Mouse (Mus musculus) T-helper 1 cell (primary cell): ENCODE measurements around the gene Abraxas1.

ENCODE experiments used
- in situ Hi-C: fragments of 300-600 bp; cut with MboI, MseI; formaldehyde crosslinking; loops from one replicate; pipeline ENCODE4 v1.15.1; 2025; ENCODE audit warnings: high pct_unique_total_duplicates

Gene Abraxas1

GRCm38 (mm10) chr5:100820483-100821184, at the start of gene Abraxas1:
Abraxas1 (minus strand) TSS chr5:100820965.
- in situ Hi-C loops = loop anchor here (5.0 to 25.0 kb wide), 2 partner anchors 92 to 858 kb away; no protein-coding TSS in a partner anchor

- in situ Hi-C loops = loop anchor here (5.0 kb wide), 1 partner anchor 38 kb away; no protein-coding TSS in a partner anchor
These were observed 48.6 kb upstream of the Abraxas1 start for GRCm38 (mm10) chr5:100869197-100869895.

GRCm38 (mm10) chr5:100866183-100866582, 45.4 kb upstream of the Abraxas1 start:
- in situ Hi-C loops = loop anchor here (5.0 kb wide), 1 partner anchor 41 kb away; no protein-coding TSS in a partner anchor

- in situ Hi-C loops = no loop called here
These were observed 43.7 kb upstream of the Abraxas1 start for GRCm38 (mm10) chr5:100864438-100864837.

GRCm38 (mm10) chr5:100863091-100863490, 42.3 kb upstream of the Abraxas1 start:
- in situ Hi-C loops = no loop called here

- in situ Hi-C loops = no loop called here
These were observed 41.0 kb upstream of the Abraxas1 start for GRCm38 (mm10) chr5:100861811-100862210.

- in situ Hi-C loops = no loop called here
These were observed 40.4 kb upstream of the Abraxas1 start for GRCm38 (mm10) chr5:100861140-100861539.

- in situ Hi-C loops = no loop called here
These were observed 39.8 kb upstream of the Abraxas1 start for GRCm38 (mm10) chr5:100860417-100861053.

- in situ Hi-C loops = no loop called here
These were observed 35.8 kb upstream of the Abraxas1 start for GRCm38 (mm10) chr5:100856552-100856951.

- in situ Hi-C loops = no loop called here
These were observed 33.2 kb upstream of the Abraxas1 start for GRCm38 (mm10) chr5:100853963-100854362.

GRCm38 (mm10) chr5:100847143-100847542, 26.4 kb upstream of the Abraxas1 start:
- in situ Hi-C loops = loop anchor here (25.0 kb wide), 1 partner anchor 1585 kb away; no protein-coding TSS in a partner anchor

- in situ Hi-C loops = loop anchor here (25.0 kb wide), 1 partner anchor 1584 kb away; no protein-coding TSS in a partner anchor
These were observed 25.8 kb upstream of the Abraxas1 start for GRCm38 (mm10) chr5:100846599-100846920.

GRCm38 (mm10) chr5:100845848-100846598, 25.3 kb upstream of the Abraxas1 start:
- in situ Hi-C loops = loop anchor here (25.0 kb wide), 1 partner anchor 1584 kb away; no protein-coding TSS in a partner anchor

GRCm38 (mm10) chr5:100845485-100845847, 24.7 kb upstream of the Abraxas1 start, which contains the start of gene Gpat3:
Gpat3 (plus strand) TSS chr5:100845713.
- in situ Hi-C loops = loop anchor here (25.0 kb wide), 1 partner anchor 1583 kb away; no protein-coding TSS in a partner anchor

- in situ Hi-C loops = loop anchor here (25.0 kb wide), 1 partner anchor 1582 kb away; no protein-coding TSS in a partner anchor
These were observed 23.7 kb upstream of the Abraxas1 start for GRCm38 (mm10) chr5:100844485-100844884.

- in situ Hi-C loops = loop anchor here (10.0 to 25.0 kb wide), 2 partner anchors 1203 to 1576 kb away; no protein-coding TSS in a partner anchor
These were observed 17.1 kb upstream of the Abraxas1 start for GRCm38 (mm10) chr5:100837907-100838306.

GRCm38 (mm10) chr5:100835862-100836538, 15.2 kb upstream of the Abraxas1 start:
- in situ Hi-C loops = loop anchor here (10.0 to 25.0 kb wide), 2 partner anchors 1201 to 1574 kb away; no protein-coding TSS in a partner anchor

- in situ Hi-C loops = loop anchor here (10.0 to 25.0 kb wide), 2 partner anchors 1199 to 1572 kb away; no protein-coding TSS in a partner anchor
These were observed 13.1 kb upstream of the Abraxas1 start for GRCm38 (mm10) chr5:100833841-100834240.

- in situ Hi-C loops = loop anchor here (10.0 to 25.0 kb wide), 2 partner anchors 1198 to 1570 kb away; no protein-coding TSS in a partner anchor
These were observed 11.9 kb upstream of the Abraxas1 start for GRCm38 (mm10) chr5:100832680-100833079.

GRCm38 (mm10) chr5:100828701-100829100, 7.9 kb upstream of the Abraxas1 start:
- in situ Hi-C loops = loop anchor here (25.0 kb wide), 1 partner anchor 1566 kb away; no protein-coding TSS in a partner anchor
